Mouse (Mus musculus) liver, embryonic 14.5 days (tissue): ENCODE measurements around the gene Med16.

Experiments
- CTCF ChIP-seq: IDR thresholded peaks from 2 replicates; pipeline ENCODE4 v1.5.1; 2016; ENCODE audit warnings: antibody characterized with exemption, low read depth, control low read depth
- EP300 ChIP-seq: IDR thresholded peaks from 2 replicates; pipeline ENCODE4 v1.6.1; 2016; ENCODE audit warnings: antibody characterized with exemption, low read depth

- no peak for TF ChIP-seq CTCF
- TF ChIP-seq EP300: no peak
Observed at GRCm38 (mm10) chr10:79906712-79907111, 2.0 kb downstream of the Med16 start.
